Mouse (Mus musculus) olfactory bulb, adult 2 months (tissue): ENCODE measurements around the gene Rab3c.

Experiments used
- CTCF ChIP-seq: fragments of 200-500 bp; IDR thresholded peaks from 2 replicates; pipeline ENCODE4 v1.5.1; 2012; ENCODE audit warnings: low read depth, mild to moderate bottlenecking, low read length, moderate library complexity; ENCODE audit not compliant: insufficient read depth
- POLR2A ChIP-seq: fragments of 200-500 bp; IDR thresholded peaks from 2 replicates; pipeline ENCODE4 v1.6.1; 2012; ENCODE audit warnings: mild to moderate bottlenecking, low read depth, low read length, moderate library complexity; ENCODE audit not compliant: insufficient read depth

DNA sequence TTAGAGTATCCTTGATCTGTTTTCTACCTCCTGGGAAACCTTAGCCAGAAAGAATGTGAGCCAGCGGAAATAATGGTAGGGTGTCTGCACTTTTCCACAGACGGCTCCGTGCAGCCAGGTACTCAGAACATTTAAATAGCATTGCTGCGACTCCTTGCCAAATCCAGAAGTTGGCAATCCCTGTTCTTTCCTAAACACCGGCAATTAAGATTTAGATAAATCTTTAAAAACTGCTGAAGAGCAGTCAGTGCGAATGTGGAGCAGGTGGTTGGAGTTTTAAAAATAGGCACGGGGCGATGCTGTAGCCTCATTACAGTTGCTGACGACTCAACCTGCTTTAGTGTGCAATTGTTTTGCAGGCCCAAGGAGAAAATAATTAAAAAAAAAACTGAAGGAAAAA, 205.2 kb downstream of the Rab3c start:
- TF ChIP-seq CTCF (no peak), POLR2A (no peak)
